Mouse (Mus musculus) bone marrow macrophage, adult 2 months (primary cell): ENCODE data around the gene Nup107.

Experiments used
- CTCF ChIP-seq: IDR thresholded peaks from 2 replicates; pipeline ENCODE4 v1.5.1; 2012; ENCODE audit warnings: low read depth, mild to moderate bottlenecking, low read length, moderate library complexity
- POLR2A ChIP-seq: IDR thresholded peaks from 2 replicates; pipeline ENCODE4 v1.6.1; 2012; ENCODE audit warnings: mild to moderate bottlenecking, low read depth, low read length, borderline replicate concordance

DNA sequence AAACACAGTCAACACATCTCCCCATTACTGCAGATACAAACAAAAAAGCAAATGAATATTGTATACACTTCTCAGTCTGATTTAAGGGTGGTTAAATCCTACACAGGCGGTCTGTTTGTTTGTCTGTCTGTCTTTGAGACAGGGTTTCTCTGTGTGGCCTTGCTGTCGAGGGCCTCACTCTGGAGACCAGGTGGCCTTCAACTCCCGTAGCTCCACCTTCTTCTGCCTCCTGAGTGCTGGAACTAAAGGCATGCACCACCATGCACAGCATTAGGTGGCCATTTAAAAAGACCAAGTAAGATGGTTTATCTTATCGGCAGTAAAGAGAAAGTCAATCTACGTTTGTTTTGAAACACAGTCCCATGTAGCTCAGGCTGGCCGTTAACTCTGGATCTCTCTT, 30.8 kb upstream of the Nup107 start:
- TF ChIP-seq CTCF (no peak), POLR2A (no peak)
